Mouse (Mus musculus): Measurements from ENCODE around the gene Aldh3b2. TPM values are rescaled to one million over a fixed set of nuclear protein-coding genes. Genes with fewer than 3 reads are reported as not detected.
"Not testable (repeated sequence)": the region's sequence is repeated elsewhere in the genome, so short reads cannot be mapped to it uniquely, and the experiment has no call there.

The Aldh3b2 gene
- polyA plus RNA-seq, 1 experiment: 0.11 TPM

DNA sequence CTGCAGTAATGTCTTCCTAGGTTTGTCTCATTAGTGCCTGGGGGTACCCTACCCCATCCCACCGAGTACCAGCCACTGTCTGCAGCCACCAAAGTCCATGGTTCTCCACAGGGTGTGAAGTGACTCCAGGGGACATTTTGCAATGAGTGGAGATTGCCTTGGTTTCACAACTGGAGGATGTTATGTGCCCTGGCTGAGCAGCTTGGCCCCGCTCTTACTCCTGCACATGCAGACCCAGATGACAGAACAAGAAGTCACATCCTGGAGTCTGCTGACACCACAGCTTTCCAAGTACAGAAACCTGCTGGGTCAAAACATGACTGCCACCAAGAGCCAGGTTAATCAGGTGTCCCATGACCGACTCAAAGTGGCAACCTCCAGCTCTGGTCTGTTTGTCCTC, 17.1 kb upstream of the Aldh3b2 start:
- Histone ChIP-seq H3K4me2 (ENCODE audit: low read depth) (no peak overlapping the region), H3K36me3 (ENCODE audit: control insufficient read depth, insufficient read depth) (no peaks in the 10 kb centered on the region), H3K79me2 (ENCODE audit: control insufficient read depth, insufficient read depth) (no peaks in the 10 kb centered on the region), H3ac (ENCODE audit: control insufficient read depth, insufficient read length) (no peak overlapping the region), H3K4me3 (no peak overlapping the region), H3K27me3 (ENCODE audit: control insufficient read depth, insufficient read depth, insufficient read length) (no peaks in the 10 kb centered on the region)
- TF ChIP-seq SRF (IDR thresholded peaks at IDR 0.05; ENCODE audit: control insufficient read depth, insufficient read length, low read depth): no peak
- no peak for TF ChIP-seq MYOD1 (IDR thresholded peaks at IDR 0.05; ENCODE audit: control insufficient read depth in 1 of 3, insufficient read length in 2 of 3, low read depth in 2 of 3)
- TF ChIP-seq USF1 (IDR thresholded peaks at IDR 0.05; ENCODE audit: low read depth): no peak
- TF ChIP-seq REST (IDR thresholded peaks at IDR 0.05; ENCODE audit: insufficient read depth, insufficient read length): no peak
- TF ChIP-seq TCF3 (IDR thresholded peaks at IDR 0.05; ENCODE audit: insufficient read length, low read depth): no peak
- TF ChIP-seq MAX (IDR thresholded peaks at IDR 0.05; ENCODE audit: low read depth): no peak

DNA sequence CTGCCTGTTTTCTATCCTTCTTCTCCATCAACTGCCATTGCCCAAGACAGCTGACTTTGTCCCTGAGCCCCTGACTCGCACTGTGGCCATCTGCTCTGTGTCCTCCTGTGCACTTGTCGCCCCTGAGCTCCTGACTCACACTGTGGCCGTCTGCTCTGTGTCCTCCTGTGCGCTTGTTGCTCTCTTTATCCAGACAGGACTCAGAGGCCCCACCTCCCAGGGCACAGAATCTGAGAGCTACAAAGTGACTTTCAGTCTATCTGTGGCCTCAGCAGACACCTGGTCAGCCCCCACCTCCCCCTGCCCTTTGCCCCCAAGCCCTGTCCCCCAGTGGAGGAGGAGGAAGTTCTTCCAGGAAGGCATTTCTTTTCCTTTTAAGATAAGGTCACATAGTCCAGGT, 16.3 kb upstream of the Aldh3b2 start:
- no peak for TF ChIP-seq TCF3 (IDR thresholded peaks at IDR 0.05; ENCODE audit: insufficient read length, low read depth)
- no peak for TF ChIP-seq POLR2A (IDR thresholded peaks at IDR 0.05; ENCODE audit: insufficient read length, low read depth)
- TF ChIP-seq E2F4 (IDR thresholded peaks at IDR 0.05; ENCODE audit: insufficient read depth): no peak
- TF ChIP-seq TCF12 (IDR thresholded peaks at IDR 0.05; ENCODE audit: insufficient read depth, poor library complexity, severe bottlenecking): no peak
- peak in 2 of 3 experiments; percentile 51 to 76 for TF ChIP-seq MYOD1 (IDR thresholded peaks at IDR 0.05; ENCODE audit: control insufficient read depth in 1 of 3, insufficient read length in 2 of 3, low read depth in 2 of 3)
- TF ChIP-seq MYOG (IDR thresholded peaks at IDR 0.05; ENCODE audit: control insufficient read depth in 1 of 3, insufficient read depth in 1 of 3, insufficient read length in 2 of 3, low read depth in 2 of 3): peak in 2 of 3 experiments; percentile 60 to 76
- no peak for TF ChIP-seq REST (IDR thresholded peaks at IDR 0.05; ENCODE audit: insufficient read depth, insufficient read length)
- no peak for TF ChIP-seq USF1 (IDR thresholded peaks at IDR 0.05; ENCODE audit: low read depth)
- TF ChIP-seq POLR2AphosphoS2 (IDR thresholded peaks at IDR 0.05; ENCODE audit: insufficient read length, low read depth): no peak
- no peak for TF ChIP-seq MAX (IDR thresholded peaks at IDR 0.05; ENCODE audit: low read depth)
- no peak overlapping the region for H3ac ChIP-seq (ENCODE audit: control insufficient read depth, insufficient read length)
- no peaks in the 10 kb centered on the region for H3K79me2 ChIP-seq (ENCODE audit: control insufficient read depth, insufficient read depth)
- no peaks in the 10 kb centered on the region for H3K36me3 ChIP-seq (ENCODE audit: control insufficient read depth, insufficient read depth)
- no peak overlapping the region for H3K4me3 ChIP-seq
- no peak overlapping the region for H3K4me2 ChIP-seq (ENCODE audit: low read depth)
- H3K27me3 ChIP-seq (ENCODE audit: control insufficient read depth, insufficient read depth, insufficient read length): no peaks in the 10 kb centered on the region

DNA sequence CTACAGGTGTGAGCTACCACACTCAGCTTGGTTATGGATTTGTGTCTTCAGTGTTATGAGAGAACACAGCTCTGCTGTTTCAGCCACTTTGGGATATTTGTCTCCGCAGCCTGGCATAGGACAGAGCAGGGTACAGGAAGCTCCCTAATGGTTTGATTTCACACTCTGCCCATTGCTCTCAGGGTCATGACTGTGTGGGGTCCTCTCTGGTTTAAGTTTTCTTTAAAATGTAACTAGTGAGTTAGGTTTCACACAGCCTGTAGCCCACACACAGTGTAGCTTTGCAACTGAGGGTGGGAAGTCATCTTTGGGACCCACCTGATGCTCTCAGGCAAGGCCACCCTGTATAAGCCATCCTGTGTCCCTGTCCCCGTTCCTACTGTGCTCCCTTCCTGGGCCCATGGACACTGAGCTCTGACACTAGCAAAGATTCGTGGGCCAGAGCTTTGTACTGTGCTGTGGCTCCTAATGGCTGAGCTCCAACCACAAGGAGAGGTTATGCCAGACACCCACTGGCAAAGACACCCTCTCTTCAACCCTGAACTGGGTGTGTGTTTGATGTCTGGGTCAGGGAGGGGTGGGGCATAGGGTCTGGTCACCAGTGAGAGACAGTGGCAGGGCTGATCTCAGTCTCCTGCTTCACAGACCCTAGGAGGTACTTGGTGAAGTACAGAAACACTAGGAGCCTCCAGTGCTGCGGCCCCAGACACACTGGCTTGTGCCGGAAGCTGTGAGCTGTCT, 14.7 kb upstream of the Aldh3b2 start:
- not testable (repeated sequence) for H3K27me3 ChIP-seq (ENCODE audit: control insufficient read depth, insufficient read depth, insufficient read length)

DNA sequence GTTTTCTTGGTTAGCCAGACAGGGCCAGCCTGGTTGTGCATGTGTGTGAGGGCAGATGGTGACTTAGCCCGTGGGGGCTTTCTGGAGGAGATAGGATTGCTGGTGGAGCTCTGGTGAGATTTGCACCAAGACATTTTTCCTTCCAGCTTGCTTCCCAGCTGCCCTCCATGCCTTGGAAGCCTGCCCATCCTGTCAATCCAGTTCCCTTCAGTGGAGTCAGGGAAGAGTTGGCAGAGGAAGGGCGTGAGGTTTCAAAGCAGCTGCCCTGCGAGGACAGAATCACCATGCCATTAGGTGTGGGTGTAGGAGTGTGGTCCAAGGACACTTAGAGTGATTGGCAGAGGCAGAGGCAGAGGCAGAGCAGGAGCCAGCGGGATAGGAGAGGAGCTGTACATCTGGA, 13.7 kb upstream of the Aldh3b2 start, which contains the start of gene Aldh3b3:
Aldh3b3 (plus strand) TSS at position 176 of the 400 bp plus-strand sequence.
- H3K79me2 ChIP-seq (ENCODE audit: control insufficient read depth, insufficient read depth): no peaks in the 10 kb centered on the region
- H3ac ChIP-seq (ENCODE audit: control insufficient read depth, insufficient read length): no peak within 1 kb of the TSS
- H3K27me3 ChIP-seq (ENCODE audit: control insufficient read depth, insufficient read depth, insufficient read length): no peaks in the 10 kb centered on the region
- H3K36me3 ChIP-seq (ENCODE audit: control insufficient read depth, insufficient read depth): no peaks in the 10 kb centered on the region
- H3K4me3 ChIP-seq: no peak within 1 kb of the TSS
- TF ChIP-seq SRF (IDR thresholded peaks at IDR 0.05; ENCODE audit: control insufficient read depth, insufficient read length, low read depth): no peak
- TF ChIP-seq MYOG (IDR thresholded peaks at IDR 0.05; ENCODE audit: control insufficient read depth in 1 of 3, insufficient read depth in 1 of 3, insufficient read length in 2 of 3, low read depth in 2 of 3): peak in 1 of 3 experiments; percentile 31
- no peak for TF ChIP-seq POLR2A (IDR thresholded peaks at IDR 0.05; ENCODE audit: insufficient read length, low read depth)
- TF ChIP-seq MYOD1 (IDR thresholded peaks at IDR 0.05; ENCODE audit: control insufficient read depth in 1 of 3, insufficient read length in 2 of 3, low read depth in 2 of 3): peak in 2 of 3 experiments; percentile 66 to 85
- peak within 1 kb of the TSS; percentile 16 for H3K4me2 ChIP-seq (ENCODE audit: low read depth)

More for the DNA sequence above, 14.7 kb upstream of the Aldh3b2 start:
- H3ac ChIP-seq (ENCODE audit: control insufficient read depth, insufficient read length); H3K36me3 ChIP-seq (ENCODE audit: control insufficient read depth, insufficient read depth); H3K4me2 ChIP-seq (ENCODE audit: low read depth); H3K79me2 ChIP-seq (ENCODE audit: control insufficient read depth, insufficient read depth); H3K4me3 ChIP-seq: not testable (repeated sequence)

DNA sequence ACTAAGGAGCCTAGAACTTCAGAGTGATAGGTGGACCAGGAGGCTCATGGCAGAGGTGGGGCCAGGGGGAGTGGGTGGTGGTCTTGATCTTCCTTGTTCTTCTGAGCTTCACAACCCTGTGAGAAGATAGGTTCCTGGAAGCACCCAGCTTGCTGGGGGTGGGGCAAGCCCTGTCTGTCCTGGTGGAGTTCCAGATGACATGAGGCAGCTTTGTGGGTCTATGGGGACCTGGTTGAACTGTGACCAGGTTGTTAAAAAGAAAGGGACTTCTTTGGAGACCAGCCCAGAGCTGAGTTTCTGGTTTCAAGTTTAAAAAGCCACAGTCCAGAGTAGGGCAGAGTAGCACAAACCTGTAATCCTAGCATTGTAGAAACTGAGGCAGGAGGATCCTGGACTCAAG, 13.1 kb upstream of the Aldh3b2 start:
- Histone ChIP-seq H3K4me2 (ENCODE audit: low read depth) (peak overlapping the region; percentile 16), H3ac (ENCODE audit: control insufficient read depth, insufficient read length) (no peak overlapping the region), H3K27me3 (ENCODE audit: control insufficient read depth, insufficient read depth, insufficient read length) (no peaks in the 10 kb centered on the region), H3K79me2 (ENCODE audit: control insufficient read depth, insufficient read depth) (no peaks in the 10 kb centered on the region), H3K4me3 (no peak overlapping the region), H3K36me3 (ENCODE audit: control insufficient read depth, insufficient read depth) (no peaks in the 10 kb centered on the region)
- TF ChIP-seq E2F4 (IDR thresholded peaks at IDR 0.05; ENCODE audit: insufficient read depth) (no peak), TCF12 (IDR thresholded peaks at IDR 0.05; ENCODE audit: insufficient read depth, poor library complexity, severe bottlenecking) (no peak), REST (IDR thresholded peaks at IDR 0.05; ENCODE audit: insufficient read depth, insufficient read length) (no peak), MYOG (IDR thresholded peaks at IDR 0.05; ENCODE audit: control insufficient read depth in 1 of 3, insufficient read depth in 1 of 3, insufficient read length in 2 of 3, low read depth in 2 of 3) (no peak), MYOD1 (IDR thresholded peaks at IDR 0.05; ENCODE audit: control insufficient read depth in 1 of 3, insufficient read length in 2 of 3, low read depth in 2 of 3) (no peak), SRF (IDR thresholded peaks at IDR 0.05; ENCODE audit: control insufficient read depth, insufficient read length, low read depth) (no peak), CEBPB (IDR thresholded peaks at IDR 0.05; ENCODE audit: insufficient read depth, poor library complexity, severe bottlenecking) (no peak), TCF3 (IDR thresholded peaks at IDR 0.05; ENCODE audit: insufficient read length, low read depth) (no peak), USF1 (IDR thresholded peaks at IDR 0.05; ENCODE audit: low read depth) (no peak), POLR2A (IDR thresholded peaks at IDR 0.05; ENCODE audit: insufficient read length, low read depth) (no peak), POLR2AphosphoS2 (IDR thresholded peaks at IDR 0.05; ENCODE audit: insufficient read length, low read depth) (no peak), MAX (IDR thresholded peaks at IDR 0.05; ENCODE audit: low read depth) (no peak)

All from myocyte (in vitro differentiated cells).